Mouse (Mus musculus) forebrain, embryonic 15.5 days (tissue): ENCODE measurements around the gene Nectin1. TPM values are rescaled to one million over a fixed set of nuclear protein-coding genes. Genes with fewer than 3 reads are reported as not detected.

Experiments used
- ATAC-seq: fragments of 200-750 bp; cut with Nextera tagmentation; replicated peaks from 2 replicates; pipeline ENCODE4 v1.8.0; 2017; ENCODE audit warnings: mild to moderate bottlenecking, moderate TSS enrichment, moderate library complexity
- H3K27ac ChIP-seq: fragments of 300-500 bp; sonication (generic); replicated peaks from 2 replicates; pipeline ENCODE4 v1.5.1; 2015; ENCODE audit warnings: mild to moderate bottlenecking, inconsistent platforms
- H3K27me3 ChIP-seq: fragments of 300-500 bp; sonication (generic); 2 replicates; pipeline ENCODE4 v1.6.1; 2015; ENCODE audit warnings: inconsistent platforms
- H3K36me3 ChIP-seq: fragments of 300-500 bp; sonication (generic); 2 replicates; pipeline ENCODE4 v1.6.1; 2015; ENCODE audit warnings: mild to moderate bottlenecking, inconsistent platforms
- H3K4me1 ChIP-seq: fragments of 300-500 bp; sonication (generic); 2 replicates; pipeline ENCODE4 v1.6.1; 2015; ENCODE audit warnings: inconsistent platforms
- H3K4me2 ChIP-seq: fragments of 300-500 bp; sonication (generic); replicated peaks from 2 replicates; pipeline ENCODE4 v1.6.1; 2015; ENCODE audit warnings: mild to moderate bottlenecking, inconsistent platforms
- H3K4me3 ChIP-seq: fragments of 300-500 bp; sonication (generic); 2 replicates; pipeline ENCODE4 v1.5.1; 2015; ENCODE audit warnings: mild to moderate bottlenecking, inconsistent platforms
- H3K9ac ChIP-seq: fragments of 300-500 bp; sonication (generic); replicated peaks from 2 replicates; pipeline ENCODE4 v1.6.1; 2015; ENCODE audit warnings: mild to moderate bottlenecking, inconsistent platforms
- H3K9me3 ChIP-seq: fragments of 300-500 bp; sonication (generic); 2 replicates; pipeline ENCODE4 v1.6.1; 2016; ENCODE audit warnings: inconsistent platforms
- WGBS: fragments of 180-500 bp; shearing (Covaris S2); methylation state at CpG from one replicate; pipeline ENCODE4 v1.1.7; 2015; ENCODE audit warnings: mixed read lengths; 5-methylcytosine and 5-hydroxymethylcytosine counted together
- polyA plus RNA-seq: library from polyadenylated mRNA; unstranded; fragments of >200 nt; fragmentation: Nextera tagmentation; extraction: Ambion mirVana; gene quantifications from 2 replicates; pipeline ENCODE4 v1.2.1, GENCODE M21; 2015

The Nectin1 gene
- polyA plus RNA-seq, 1 experiment from 2014 or later = 10.1 TPM

- no peak for ATAC-seq
- no peaks in the 10 kb centered on the region for H3K9me3 ChIP-seq
These were observed 14.1 kb upstream of the Nectin1 start for GRCm38 (mm10) chr9:43729450-43730266.

GRCm38 (mm10) chr9:43730284-43731027, 13.3 kb upstream of the Nectin1 start:
- Histone ChIP-seq H3K9ac (no peak overlapping the region), H3K4me3 (no peak overlapping the region), H3K9me3 (no peaks in the 10 kb centered on the region), H3K4me2 (no peak overlapping the region), H3K27ac (no peak overlapping the region), H3K27me3 (no peaks in the 10 kb centered on the region), H3K36me3 (no peaks in the 10 kb centered on the region), H3K4me1 (peaks cover 16% of the 10 kb centered on the region)
- ATAC-seq = peak; percentile 41; the same call in 1 of the 2 replicates
- 13% methylated on average over 22 of the region's 22 CpGs for WGBS

More at GRCm38 (mm10) chr9:43729450-43730266, 14.1 kb upstream of the Nectin1 start:
- no peak overlapping the region for H3K4me3 ChIP-seq
- peaks cover 20% of the 10 kb centered on the region for H3K4me1 ChIP-seq
- WGBS = 20% methylated on average over 10 of the region's 10 CpGs
- H3K27ac ChIP-seq = no peak overlapping the region
- no peaks in the 10 kb centered on the region for H3K27me3 ChIP-seq
- H3K36me3 ChIP-seq = no peaks in the 10 kb centered on the region
- H3K9ac ChIP-seq = no peak overlapping the region
- H3K4me2 ChIP-seq = no peak overlapping the region

GRCm38 (mm10) chr9:43731880-43732279, 11.9 kb upstream of the Nectin1 start:
- no peak overlapping the region for H3K4me3 ChIP-seq
- H3K27me3 ChIP-seq = no peaks in the 10 kb centered on the region
- no peak overlapping the region for H3K4me2 ChIP-seq
- no peak overlapping the region for H3K27ac ChIP-seq
- H3K36me3 ChIP-seq = no peaks in the 10 kb centered on the region
- no peak for ATAC-seq
- peaks cover 16% of the 10 kb centered on the region for H3K4me1 ChIP-seq
- 74% methylated on average over 6 of the region's 6 CpGs for WGBS
- H3K9me3 ChIP-seq = no peaks in the 10 kb centered on the region
- no peak overlapping the region for H3K9ac ChIP-seq

- peaks cover 19% of the 10 kb centered on the region for H3K4me1 ChIP-seq
- H3K36me3 ChIP-seq = no peaks in the 10 kb centered on the region
- H3K9me3 ChIP-seq = no peaks in the 10 kb centered on the region
- H3K9ac ChIP-seq = no peak overlapping the region
- WGBS = 56% methylated on average over 8 of the region's 8 CpGs
- H3K27ac ChIP-seq = no peak overlapping the region
- no peak overlapping the region for H3K4me3 ChIP-seq
- ATAC-seq = no peak
- H3K27me3 ChIP-seq = no peaks in the 10 kb centered on the region
- no peak overlapping the region for H3K4me2 ChIP-seq
These were observed 11.1 kb upstream of the Nectin1 start for GRCm38 (mm10) chr9:43732671-43733070.

GRCm38 (mm10) chr9:43734952-43735351, 8.8 kb upstream of the Nectin1 start:
- H3K9ac ChIP-seq = no peak overlapping the region
- H3K4me1 ChIP-seq = peaks cover 22% of the 10 kb centered on the region
- no peak for ATAC-seq
- H3K27ac ChIP-seq = no peak overlapping the region
- no peak overlapping the region for H3K4me2 ChIP-seq
- H3K9me3 ChIP-seq = no peaks in the 10 kb centered on the region
- H3K36me3 ChIP-seq = no peaks in the 10 kb centered on the region
- H3K27me3 ChIP-seq = no peaks in the 10 kb centered on the region
- no peak overlapping the region for H3K4me3 ChIP-seq

GRCm38 (mm10) chr9:43736046-43736730, 7.6 kb upstream of the Nectin1 start:
- Histone ChIP-seq H3K27ac (no peak overlapping the region), H3K4me1 (peaks cover 17% of the 10 kb centered on the region), H3K4me2 (no peak overlapping the region), H3K9me3 (no peaks in the 10 kb centered on the region), H3K36me3 (no peaks in the 10 kb centered on the region), H3K4me3 (no peak overlapping the region), H3K27me3 (no peaks in the 10 kb centered on the region), H3K9ac (no peak overlapping the region)
- whole genome bisulfite sequencing = 94% methylated on average over 9 of the region's 9 CpGs
- ATAC-seq = no peak

GRCm38 (mm10) chr9:43737331-43737730, 6.5 kb upstream of the Nectin1 start:
- Histone ChIP-seq H3K4me3 (no peak overlapping the region), H3K9ac (no peak overlapping the region), H3K4me2 (no peak overlapping the region), H3K9me3 (no peaks in the 10 kb centered on the region), H3K27ac (no peak overlapping the region), H3K27me3 (no peaks in the 10 kb centered on the region), H3K4me1 (peaks cover 17% of the 10 kb centered on the region), H3K36me3 (no peaks in the 10 kb centered on the region)
- no peak for ATAC-seq
- 5% methylated on average over 3 of the region's 3 CpGs for WGBS

GRCm38 (mm10) chr9:43737871-43738292, 5.9 kb upstream of the Nectin1 start:
- no peak overlapping the region for H3K27ac ChIP-seq

GRCm38 (mm10) chr9:43738480-43739084, 5.2 kb upstream of the Nectin1 start:
- H3K9ac ChIP-seq = no peak overlapping the region
- H3K36me3 ChIP-seq = no peaks in the 10 kb centered on the region
- no peak overlapping the region for H3K4me3 ChIP-seq
- H3K4me1 ChIP-seq = peaks cover 27% of the 10 kb centered on the region
- 20% methylated on average over 6 of the region's 6 CpGs for WGBS
- H3K27me3 ChIP-seq = no peaks in the 10 kb centered on the region
- H3K27ac ChIP-seq = no peak overlapping the region
- no peak overlapping the region for H3K4me2 ChIP-seq
- H3K9me3 ChIP-seq = no peaks in the 10 kb centered on the region
- ATAC-seq = no peak

More at GRCm38 (mm10) chr9:43737871-43738292, 5.9 kb upstream of the Nectin1 start:
- Histone ChIP-seq H3K4me3 (no peak overlapping the region), H3K4me2 (peak overlapping the region; percentile 16; the same call in 1 of the 2 replicates), H3K4me1 (peaks cover 22% of the 10 kb centered on the region), H3K9ac (no peak overlapping the region), H3K36me3 (no peaks in the 10 kb centered on the region), H3K27me3 (no peaks in the 10 kb centered on the region), H3K9me3 (no peaks in the 10 kb centered on the region)
- no peak for ATAC-seq
- WGBS = under 1% methylated on average over 12 of the region's 12 CpGs

- H3K4me2 ChIP-seq = no peak overlapping the region
- H3K4me3 ChIP-seq = no peak overlapping the region
- no peak for ATAC-seq
- H3K27ac ChIP-seq = no peak overlapping the region
- peaks cover 38% of the 10 kb centered on the region for H3K4me1 ChIP-seq
- H3K9me3 ChIP-seq = no peaks in the 10 kb centered on the region
- no peaks in the 10 kb centered on the region for H3K36me3 ChIP-seq
- WGBS = 88% methylated on average over 2 of the region's 2 CpGs
- H3K9ac ChIP-seq = no peak overlapping the region
- no peaks in the 10 kb centered on the region for H3K27me3 ChIP-seq
These were observed 2.5 kb upstream of the Nectin1 start for GRCm38 (mm10) chr9:43741277-43741676.

GRCm38 (mm10) chr9:43742066-43742465, 1.7 kb upstream of the Nectin1 start:
- H3K9ac ChIP-seq = no peak overlapping the region
- H3K27me3 ChIP-seq = no peaks in the 10 kb centered on the region
- H3K36me3 ChIP-seq = no peaks in the 10 kb centered on the region
- no peak overlapping the region for H3K4me3 ChIP-seq
- 63% methylated on average over 4 of the region's 4 CpGs for WGBS
- peaks cover 46% of the 10 kb centered on the region for H3K4me1 ChIP-seq
- H3K4me2 ChIP-seq = no peak overlapping the region
- no peak overlapping the region for H3K27ac ChIP-seq
- no peak for ATAC-seq
- H3K9me3 ChIP-seq = no peaks in the 10 kb centered on the region
